Comparison of ENCODE assay signal across 13 mouse cellular contexts in the genomic region with DNA sequence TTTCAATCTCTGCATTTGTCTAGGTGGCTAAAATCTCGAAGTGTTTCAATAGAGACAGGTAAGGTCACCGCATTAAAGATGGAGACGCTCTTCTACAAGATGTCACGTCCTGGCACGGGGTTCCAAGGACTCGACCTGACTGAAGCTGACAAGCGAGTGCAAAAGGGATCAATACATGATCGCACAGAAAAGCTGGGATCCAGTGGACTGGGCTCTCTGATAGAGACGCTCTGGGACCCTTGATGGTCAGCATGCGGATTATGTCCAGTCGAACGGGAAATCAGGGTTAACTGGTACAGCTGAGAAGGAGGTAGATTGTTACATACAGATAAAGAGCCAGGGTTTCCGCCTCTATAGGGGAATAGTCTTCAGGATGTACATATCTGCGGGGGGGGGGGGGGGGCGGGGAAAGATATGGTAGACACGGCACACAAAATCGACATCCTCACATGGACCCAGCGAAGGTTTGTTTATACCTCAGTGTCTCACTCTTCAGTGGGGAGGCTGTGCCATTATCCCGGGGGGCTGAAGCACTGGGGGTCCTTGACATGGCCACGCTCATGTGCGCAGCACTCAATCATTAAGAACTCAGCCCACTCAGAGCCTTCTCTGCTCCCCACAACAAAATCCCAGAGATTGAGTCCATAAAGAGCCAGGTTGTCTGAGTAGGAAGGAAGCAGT. TPM values are rescaled to one million over a fixed set of nuclear protein-coding genes. Genes with fewer than 3 reads are reported as not detected.
DNase-seq lines count a peak whose midpoint lies in the region; ATAC-seq and TF ChIP-seq lines count a peak whose summit lies in the region.
"Had no signal": no experiment of that assay in that cellular context is flagged by ENCODE, and none has a peak within 500 bp of the region (broad histone marks: within the 10 kb centered on the region; RNA-seq: fewer than 3 reads in every experiment).

No protein-coding gene starts in this region.

- no peak for TF ChIP-seq POLR2A in cerebellum, adult 2 months (IDR thresholded peaks at IDR 0.05; ENCODE audit: borderline replicate concordance, insufficient read depth, low read length)

- 49% methylated on average over 21 of the region's 21 CpGs for WGBS in cerebellum, adult 2 months
- 52% methylated on average over 21 of the region's 21 CpGs for WGBS in midbrain, embryonic 12.5 days
- 91% methylated on average over 21 of the region's 21 CpGs for WGBS in kidney, embryonic 15.5 days

- intact Hi-C loops in left cerebral cortex, adult 2 months (cut with DNase I) = no loop called here
- intact Hi-C loops in left cerebral cortex, postnatal 4 days (cut with DNase I) = no loop called here

- no peaks in the 10 kb centered on the region for H3K9me3 ChIP-seq in midbrain, embryonic 12.5 days
- H3K9me3 ChIP-seq in kidney, embryonic 15.5 days (replicated peaks) = no peaks in the 10 kb centered on the region

- H3K9ac ChIP-seq in midbrain, embryonic 12.5 days (replicated peaks) = peak overlapping the region; percentile 39; the same call in 1 of the 2 replicates
- no peak overlapping the region for H3K9ac ChIP-seq in kidney, embryonic 15.5 days

- peak; percentile 50 for ATAC-seq in midbrain, embryonic 12.5 days (ENCODE audit: low FRiP score, low read depth)
- no peak for ATAC-seq in kidney, embryonic 15.5 days (replicated peaks; ENCODE audit: low FRiP score)

- H3K4me1 ChIP-seq in cerebellum, adult 2 months (ENCODE audit: control insufficient read depth, insufficient read depth, low read length) = 0 out of 2 replicates have a peak, but pooled peaks cover 3% of the 10 kb centered on the region
- 0 out of 2 replicates have a peak, but pooled peaks cover 5% of the 10 kb centered on the region for H3K4me1 ChIP-seq in midbrain, embryonic 12.5 days
- no peaks in the 10 kb centered on the region for H3K4me1 ChIP-seq in kidney, embryonic 15.5 days

- H3K27me3 ChIP-seq in cerebellum, adult 2 months (ENCODE audit: control insufficient read depth, insufficient read depth, low read length) = no peaks in the 10 kb centered on the region
- H3K27me3 ChIP-seq in midbrain, embryonic 12.5 days = peaks cover 11% of the 10 kb centered on the region
- H3K27me3 ChIP-seq in kidney, embryonic 15.5 days = no peaks in the 10 kb centered on the region

- H3K27ac ChIP-seq in cerebellum, adult 2 months (ENCODE audit: insufficient read depth, low read length) = no peak overlapping the region
- no peak overlapping the region for H3K27ac ChIP-seq in left cerebral cortex, adult 2 months
- H3K27ac ChIP-seq in midbrain, embryonic 12.5 days (replicated peaks) = no peak overlapping the region
- H3K27ac ChIP-seq in kidney, embryonic 15.5 days = no peak overlapping the region
- H3K27ac ChIP-seq: stomach, postnatal 0 days had no signal

- no peaks in the 10 kb centered on the region for H3K36me3 ChIP-seq in midbrain, embryonic 12.5 days
- H3K36me3 ChIP-seq in kidney, embryonic 15.5 days = no peaks in the 10 kb centered on the region

- no peak for DNase-seq in cerebellum, adult 2 months
- DNase-seq in cerebellum, postnatal 36 days = no peak
- DNase-seq in left cerebral cortex, adult 2 months (ENCODE audit: extremely low spot score in 1 of 2, low spot score in 2 of 2) = no peak
- no peak for DNase-seq in left cerebral cortex, postnatal 4 days
- no peak for DNase-seq in kidney, adult 8-10 months
- DNase-seq in left cerebral cortex, adult 8-10 months (ENCODE audit: low spot score in 2 of 2) = no peak
- DNase-seq: adrenal gland, postnatal 10 days; heart, postnatal 10 days; layer of hippocampus, adult 9-11 months; lung, adult 2 months had no signal

- H3K4me3 ChIP-seq in cerebellum, adult 2 months (replicated peaks; ENCODE audit: insufficient read depth, low read depth, low read length) = peak overlapping the region; percentile 55
- H3K4me3 ChIP-seq in left cerebral cortex, adult 2 months = peak overlapping the region; percentile 14
- H3K4me3 ChIP-seq in midbrain, embryonic 12.5 days = peak overlapping the region; percentile 40
- no peak overlapping the region for H3K4me3 ChIP-seq in kidney, embryonic 15.5 days (replicated peaks)

- H3K4me2 ChIP-seq in midbrain, embryonic 12.5 days (replicated peaks) = peak overlapping the region; percentile 59
- H3K4me2 ChIP-seq in kidney, embryonic 15.5 days = no peak overlapping the region

- no peak for TF ChIP-seq CTCF in cerebellum, adult 2 months (IDR thresholded peaks at IDR 0.05; ENCODE audit: borderline replicate concordance, insufficient read depth, low read depth, low read length)
- no peak for TF ChIP-seq CTCF in left cerebral cortex, adult 2 months (IDR thresholded peaks at IDR 0.05)

RNA-seq across cellular contexts. Expression of a gene that starts 24.3 kb away (rescaled TPM):
- 21.6 and 24.7 TPM in 2 replicates for polyA plus RNA-seq in cerebellum, adult 2 months (2012; rRNA removed)
- 10 to 100 TPM; 34.1 to 48.1 TPM for total RNA-seq in left cerebral cortex, adult 2 months (2021)
- total RNA-seq in left cerebral cortex, postnatal 4 days (2021) = 10 to 100 TPM; 47.5 to 51.9 TPM
- 31.8 and 32.8 TPM in 2 replicates for polyA plus RNA-seq in midbrain, embryonic 12.5 days (2016; fragmentation: Nextera tagmentation; extraction: Ambion mirVana)
- polyA plus RNA-seq in kidney, embryonic 15.5 days (2015; fragmentation: Nextera tagmentation; extraction: Ambion mirVana) = 50.7 and 51.5 TPM in 2 replicates
- total RNA-seq in left cerebral cortex, adult 8-10 months (2022) = 10 to 100 TPM; 33.6 to 39.3 (median 34.5) TPM
